Mouse (Mus musculus): ENCODE measurements around the gene Synrg.

DNA sequence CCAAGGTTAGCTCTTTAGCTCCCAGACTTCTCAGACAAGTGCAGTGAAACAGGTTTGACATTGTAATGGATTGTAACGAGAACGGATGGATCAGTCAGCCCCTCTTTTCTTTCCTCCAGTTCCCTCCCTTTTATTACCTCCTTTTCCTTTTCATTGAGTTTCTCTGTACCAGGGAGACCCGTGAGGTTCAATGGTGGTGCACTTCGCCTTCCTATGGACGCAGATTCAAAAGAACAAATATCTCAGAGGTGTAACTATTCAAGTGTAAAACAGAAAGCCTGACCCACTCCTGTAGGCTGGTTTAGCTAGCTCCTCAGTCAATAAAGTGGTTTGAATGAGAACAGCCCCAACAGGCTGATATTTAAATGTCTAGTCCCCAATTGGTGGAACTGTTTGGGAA is 117.7 kb downstream of the Synrg start:
- no peak for TF ChIP-seq CTCF (IDR thresholded peaks at IDR 0.05; ENCODE audit: borderline replicate concordance, insufficient read depth, low read depth, low read length)
- TF ChIP-seq POLR2A (IDR thresholded peaks at IDR 0.05; ENCODE audit: borderline replicate concordance, insufficient read depth, low read length) = no peak

All from cerebellum, adult 2 months (tissue).